Mouse (Mus musculus) cortical plate, adult 2 months (tissue): ENCODE data around the gene Sgf29. TPM values are rescaled to one million over a fixed set of nuclear protein-coding genes. Genes with fewer than 3 reads are reported as not detected.

Experiments used
- H3K27ac ChIP-seq: fragments of 200-500 bp; 2 replicates; pipeline ENCODE4 v1.5.1; 2012; ENCODE audit warnings: low read length, control low read depth, inconsistent platforms; ENCODE audit not compliant: insufficient read depth
- H3K4me1 ChIP-seq: fragments of 200-500 bp; 2 replicates; pipeline ENCODE4 v1.6.1; 2011; ENCODE audit warnings: low read length; ENCODE audit not compliant: control insufficient read depth, insufficient read depth
- H3K4me3 ChIP-seq: fragments of 200-500 bp; 2 replicates; pipeline ENCODE4 v1.5.1; 2011; ENCODE audit warnings: mild to moderate bottlenecking, low read length, control low read depth; ENCODE audit not compliant: insufficient read depth
- CTCF ChIP-seq: fragments of 200-500 bp; IDR thresholded peaks from 2 replicates; pipeline ENCODE4 v1.5.1; 2011; ENCODE audit warnings: mild to moderate bottlenecking, control low read depth, low read length; ENCODE audit not compliant: insufficient read depth; ENCODE audit errors: extremely low read depth
- POLR2A ChIP-seq: fragments of 200-500 bp; IDR thresholded peaks from 2 replicates; pipeline ENCODE4 v1.6.1; 2011; ENCODE audit warnings: mild to moderate bottlenecking, low read length, control low read depth; ENCODE audit not compliant: insufficient read depth; ENCODE audit errors: extremely low read depth
- polyA plus RNA-seq: library from polyadenylated mRNA; depleted of rRNA; stranded (reverse); fragments of >200 nt; gene quantifications from 2 replicates; pipeline ENCODE4 v1.2.3, GENCODE M21; 2012; rRNA removed

Gene Sgf29
- 38.1 and 43.4 TPM in 2 replicates for polyA plus RNA-seq

DNA sequence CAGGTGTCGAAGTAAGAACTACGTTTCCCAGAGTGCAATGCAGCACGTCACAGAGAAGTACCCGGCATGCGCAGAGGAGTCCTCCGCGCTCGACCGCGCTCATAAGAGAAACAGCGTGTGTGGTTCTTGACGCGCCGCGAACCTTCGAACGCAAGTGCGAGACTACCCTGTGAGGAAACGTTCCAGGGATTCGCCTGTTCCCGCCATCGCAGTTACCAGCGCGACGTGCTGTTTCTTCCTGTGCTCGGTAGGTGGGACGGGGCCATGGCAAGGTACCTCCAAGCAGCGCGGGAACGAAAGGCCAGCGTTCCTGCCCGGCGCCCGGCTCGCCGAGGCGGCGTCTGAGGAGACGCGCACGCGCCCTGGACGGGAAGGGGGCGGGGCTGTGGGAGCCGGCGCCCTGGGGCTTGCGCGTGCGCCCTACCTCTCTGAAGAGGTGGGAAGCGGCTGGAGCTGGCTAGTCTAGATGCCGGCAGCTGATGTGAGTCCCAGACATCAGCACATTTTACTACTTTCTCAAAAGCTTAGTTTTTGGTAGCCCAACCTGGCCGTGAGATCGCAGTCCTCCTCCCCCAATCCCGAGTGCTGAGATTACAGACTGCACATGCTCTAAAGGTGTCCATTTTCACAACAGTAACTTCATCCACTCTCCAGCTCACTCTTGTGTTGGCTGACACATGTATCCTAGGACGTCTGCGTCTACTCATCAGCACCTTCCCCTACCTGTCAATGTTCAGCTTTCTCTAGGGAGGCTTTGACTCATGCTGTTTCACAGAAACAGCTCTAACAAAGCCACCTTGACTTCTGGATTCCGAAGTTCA, at the start of gene Sgf29:
Gene Sgf29 (plus strand): TSS at position 79 of the 821 bp plus-strand sequence.
- Histone ChIP-seq H3K4me1 (no peaks in the 10 kb centered on the region), H3K4me3 (peak within 1 kb of the TSS; percentile 59), H3K27ac (peak within 1 kb of the TSS; percentile 67)
- TF ChIP-seq POLR2A (peak; percentile 96; the same call in 1 of the 2 replicates), CTCF (no peak)

DNA sequence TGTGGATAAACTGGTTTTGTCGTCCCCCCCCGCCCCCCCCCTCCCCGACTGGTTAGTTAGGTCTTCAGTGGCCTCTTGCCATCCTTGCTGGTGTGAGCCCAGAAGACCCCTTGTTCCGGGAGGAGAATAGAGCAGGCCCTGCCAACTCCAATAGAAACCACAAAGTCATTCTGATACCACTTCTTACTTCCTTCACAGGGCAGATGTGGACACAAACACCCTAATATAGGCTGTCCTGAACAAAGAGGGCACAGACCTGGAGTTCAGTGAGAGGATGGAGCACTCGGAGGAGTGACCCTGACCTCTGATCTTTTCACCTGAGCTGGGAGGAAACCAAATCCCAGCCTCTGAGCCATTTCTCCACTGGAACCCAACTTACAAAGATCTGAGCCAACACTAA, 47.2 kb upstream of the Sgf29 start:
- Histone ChIP-seq H3K4me1 (no peaks in the 10 kb centered on the region), H3K4me3 (no peak overlapping the region)
- TF ChIP-seq CTCF (no peak), POLR2A (no peak)

DNA sequence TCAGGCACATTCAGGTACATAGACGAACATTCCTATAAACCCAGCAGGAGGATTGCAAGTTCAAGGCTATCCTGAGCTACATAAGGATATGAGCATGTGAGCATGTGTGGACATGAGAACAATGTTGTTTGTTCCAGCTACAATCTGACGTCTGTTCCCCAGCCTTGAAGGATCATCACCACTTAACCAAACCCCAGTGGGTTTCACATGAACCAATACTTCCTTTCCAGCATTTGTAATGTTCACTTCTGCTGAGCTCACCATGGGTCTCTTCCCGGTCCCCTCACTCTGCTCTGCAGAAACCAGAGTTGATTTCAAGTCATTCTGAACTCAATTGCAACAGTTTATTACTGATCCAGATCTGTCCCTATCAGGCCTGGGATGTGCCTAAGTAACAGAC, 46.5 kb upstream of the Sgf29 start:
- no peak overlapping the region for H3K27ac ChIP-seq
- H3K4me1 ChIP-seq: no peaks in the 10 kb centered on the region
- TF ChIP-seq CTCF (no peak), POLR2A (no peak)
- H3K4me3 ChIP-seq: no peak overlapping the region

More for the DNA sequence above, 47.2 kb upstream of the Sgf29 start:
- H3K27ac ChIP-seq: no peak overlapping the region

DNA sequence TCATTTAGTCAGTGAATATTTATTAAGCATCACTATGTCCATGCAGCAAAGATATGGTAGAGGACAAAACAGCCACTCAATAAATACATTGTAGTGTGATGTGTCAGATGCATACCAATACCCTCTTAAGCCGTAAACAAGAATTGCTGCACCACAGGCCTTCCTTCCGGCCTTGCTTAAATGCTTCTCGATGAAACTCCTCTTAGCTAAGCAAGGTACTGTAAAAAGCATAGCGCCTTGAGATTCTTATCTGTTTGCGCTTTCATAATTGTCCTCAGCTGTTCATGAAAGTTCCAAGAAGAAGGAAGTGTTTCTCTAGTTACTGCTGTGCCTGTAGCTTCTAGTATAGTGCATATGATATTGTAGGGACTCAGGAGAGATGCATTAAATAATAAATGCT, 42.5 kb upstream of the Sgf29 start:
- Histone ChIP-seq H3K4me1 (no peaks in the 10 kb centered on the region), H3K27ac (no peak overlapping the region), H3K4me3 (no peak overlapping the region)
- TF ChIP-seq POLR2A (no peak), CTCF (no peak)

DNA sequence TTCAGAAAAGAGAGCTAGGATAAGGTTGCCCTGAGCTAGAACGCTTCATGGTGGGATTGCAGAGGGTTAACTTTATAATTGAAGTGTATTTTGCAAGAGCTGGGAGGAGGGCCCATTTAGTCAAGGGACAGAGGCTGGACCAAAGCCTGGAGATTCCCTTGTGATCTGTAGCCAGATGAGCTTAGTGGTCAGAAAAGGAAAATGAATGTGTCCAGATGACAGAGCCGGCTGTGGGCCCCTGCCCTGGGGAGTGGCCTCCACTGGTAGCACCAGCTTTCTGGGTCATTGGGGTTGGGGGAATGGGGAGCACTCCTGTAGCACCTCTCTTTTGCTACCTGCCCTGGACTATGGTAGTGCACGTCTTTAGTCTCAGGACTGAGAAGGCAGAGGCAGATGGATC, 42.0 kb upstream of the Sgf29 start:
- no peak for TF ChIP-seq POLR2A
- TF ChIP-seq CTCF: no peak
- H3K27ac ChIP-seq: no peak overlapping the region
- H3K4me3 ChIP-seq: no peak overlapping the region
- no peaks in the 10 kb centered on the region for H3K4me1 ChIP-seq

DNA sequence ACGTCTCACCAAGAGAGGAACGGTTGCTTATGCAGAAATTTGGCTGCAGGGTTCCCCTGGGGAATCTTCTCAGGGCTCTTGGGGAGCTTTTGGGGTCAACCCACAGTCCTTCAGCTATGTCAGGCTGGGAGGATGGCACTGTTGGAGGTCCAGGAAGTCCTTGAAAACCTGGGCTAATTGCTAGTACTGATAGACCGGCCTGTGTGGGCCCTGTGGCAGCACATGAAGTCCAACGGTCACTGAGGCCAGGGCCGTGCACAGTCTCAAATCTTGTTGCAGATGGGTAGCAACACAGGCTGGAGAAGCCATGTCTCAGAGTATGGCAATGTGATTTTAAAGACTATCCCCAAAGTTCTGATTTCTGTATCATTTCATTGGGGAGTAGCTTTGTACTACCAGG, 41.3 kb upstream of the Sgf29 start:
- TF ChIP-seq POLR2A (no peak), CTCF (no peak)
- H3K4me3 ChIP-seq: no peak overlapping the region
- no peaks in the 10 kb centered on the region for H3K4me1 ChIP-seq
- no peak overlapping the region for H3K27ac ChIP-seq

DNA sequence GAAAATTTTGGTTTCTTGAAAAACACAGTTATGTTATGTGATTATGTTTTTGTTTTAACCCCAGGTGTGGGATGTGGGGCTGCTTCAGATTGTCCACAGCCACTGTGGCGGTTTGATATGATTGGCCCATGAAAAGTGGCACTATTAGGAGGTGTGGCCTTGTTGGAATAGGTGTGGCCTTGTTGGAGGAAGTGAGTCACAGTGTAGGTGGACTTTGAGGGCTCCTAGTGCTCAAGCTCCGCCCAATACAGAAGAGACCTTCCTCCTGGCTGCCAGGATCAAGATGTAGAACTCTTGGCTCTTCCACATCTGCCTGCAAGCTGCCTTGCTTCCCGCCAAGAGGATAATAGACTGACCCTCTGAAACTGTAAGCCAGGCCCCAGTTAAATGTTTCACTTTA, 36.4 kb upstream of the Sgf29 start:
- TF ChIP-seq POLR2A: no peak
- TF ChIP-seq CTCF: no peak
- Histone ChIP-seq H3K27ac (no peak overlapping the region), H3K4me3 (no peak overlapping the region), H3K4me1 (no peaks in the 10 kb centered on the region)

DNA sequence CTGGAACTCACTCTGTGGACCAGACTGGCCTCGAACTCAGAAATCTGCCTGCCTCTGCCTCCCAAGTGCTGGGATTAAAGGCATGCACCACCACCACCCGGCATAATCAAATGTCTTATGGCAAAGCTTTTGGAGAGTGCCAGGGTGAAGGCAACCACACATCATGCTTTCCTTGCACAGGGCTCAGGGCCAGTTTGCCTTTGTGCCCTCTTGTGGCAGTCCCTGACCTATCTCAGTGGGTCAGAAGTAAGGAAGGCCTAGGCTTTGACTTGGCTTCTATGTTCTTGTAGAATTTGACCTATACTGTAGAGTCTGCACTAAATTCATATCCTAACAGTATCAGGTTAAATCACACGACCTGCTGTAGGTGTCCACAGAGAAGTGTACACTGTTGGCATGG, 32.4 kb upstream of the Sgf29 start:
- H3K4me3 ChIP-seq: no peak overlapping the region
- no peak for TF ChIP-seq POLR2A
- TF ChIP-seq CTCF: no peak
- H3K27ac ChIP-seq: no peak overlapping the region
- no peaks in the 10 kb centered on the region for H3K4me1 ChIP-seq

DNA sequence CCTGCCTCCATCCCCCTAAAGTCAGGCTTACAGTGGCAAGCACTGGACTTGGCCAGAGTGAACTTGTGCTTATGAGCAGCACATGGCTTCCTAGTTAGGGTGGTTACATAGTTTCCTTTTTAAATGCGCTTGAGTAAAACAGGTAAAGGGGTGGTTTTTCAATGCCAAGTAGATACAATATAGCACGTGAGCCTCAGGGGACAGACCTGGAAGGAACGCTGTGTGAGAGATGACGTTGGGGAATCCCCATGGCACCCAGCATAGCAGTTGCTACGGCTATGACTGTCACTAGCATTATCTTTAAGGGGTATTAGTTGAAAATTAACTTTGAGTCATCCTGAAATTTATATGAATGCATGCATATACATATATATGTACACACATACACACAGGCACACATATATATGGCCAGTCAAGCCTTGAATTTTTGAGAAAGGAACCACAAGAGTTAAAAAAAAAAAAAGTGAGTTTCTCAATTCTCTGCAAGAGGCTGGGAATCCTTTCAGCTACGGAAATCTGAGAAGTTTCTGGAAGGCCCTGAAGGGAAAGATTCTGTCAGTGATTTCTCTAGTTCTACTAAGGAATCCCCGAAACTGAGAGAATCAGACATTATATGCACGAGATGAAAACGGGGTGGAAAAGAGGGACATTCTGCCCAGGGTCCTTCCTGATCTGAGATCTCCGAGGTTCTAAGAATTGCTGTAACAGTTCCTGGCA, 29.4 kb upstream of the Sgf29 start:
- Histone ChIP-seq H3K4me3 (no peak overlapping the region), H3K4me1 (no peaks in the 10 kb centered on the region), H3K27ac (no peak overlapping the region)
- no peak for TF ChIP-seq POLR2A
- no peak for TF ChIP-seq CTCF

DNA sequence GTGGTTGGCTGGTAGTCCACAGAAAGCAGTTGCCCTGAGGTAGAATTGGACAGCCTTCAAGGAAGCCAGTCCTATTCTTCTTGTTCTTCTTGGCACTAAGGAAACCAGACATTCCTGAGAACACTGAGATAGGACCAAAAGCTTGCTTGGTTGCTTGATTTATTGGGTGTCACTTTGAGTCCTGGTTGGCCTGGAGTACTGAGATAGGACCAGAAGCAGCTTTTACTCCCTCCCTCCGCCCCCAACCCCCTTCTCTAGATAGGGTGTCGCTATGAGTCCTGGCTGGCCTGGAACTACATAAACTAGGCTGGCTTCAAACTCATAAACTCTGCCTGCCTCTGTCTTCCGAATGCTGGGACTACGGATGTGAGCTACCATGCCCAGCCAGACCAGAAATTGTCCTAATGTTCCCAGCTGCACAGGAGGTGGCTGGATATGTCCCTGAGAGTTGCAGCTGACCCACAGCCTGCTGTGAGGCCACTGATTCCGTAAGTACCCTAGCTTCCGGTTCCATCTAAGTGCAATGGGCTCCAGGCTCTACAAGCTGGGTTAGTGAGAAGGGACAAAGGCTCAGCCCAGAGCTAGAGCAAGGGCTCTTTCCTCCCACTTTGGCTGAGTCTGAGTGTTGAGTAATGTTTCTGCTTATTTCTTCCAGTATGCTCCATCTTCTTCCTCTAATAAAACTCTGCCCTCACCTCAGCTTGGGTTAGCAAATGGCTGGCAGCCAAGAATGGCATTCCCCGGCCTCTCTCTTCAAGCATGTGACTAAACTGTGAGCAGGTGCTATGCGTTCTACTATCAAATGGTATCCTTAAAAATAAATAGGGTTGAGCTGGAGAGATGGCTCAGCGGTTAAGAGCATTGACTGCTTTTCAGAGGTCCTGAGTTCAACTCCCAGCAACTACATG, 27.4 kb upstream of the Sgf29 start:
- no peaks in the 10 kb centered on the region for H3K4me1 ChIP-seq
- no peak overlapping the region for H3K27ac ChIP-seq
- no peak for TF ChIP-seq POLR2A
- TF ChIP-seq CTCF: no peak
- no peak overlapping the region for H3K4me3 ChIP-seq
